Mouse (Mus musculus) C3H10T1/2 (cell line): ENCODE measurements around the gene Gpr50. TPM values are rescaled to one million over a fixed set of nuclear protein-coding genes. Genes with fewer than 3 reads are reported as not detected.

Experiments used
- polyA plus RNA-seq, 2 experiments: library from polyadenylated mRNA; unstranded; fragments of >200 nt; fragmentation: generic; extraction: Trizol; gene quantifications; one replicate each; pipeline ENCODE4 v1.2.1; 2012; ENCODE audit warnings: missing spikeins in 2 of 2

Gene Gpr50
- not detected for polyA plus RNA-seq

GRCm38 (mm10) chrX:71663374-71663773 lies at the start of gene Gpr50:
Gene Gpr50, plus strand, starts transcription at chrX:71663667.

Other genes starting within 250 kb of the Gpr50 start
- 10 to 100 TPM; 11.9 to 47.9 TPM for gene Cd99l2, start 170.8 kb upstream of the Gpr50 start, polyA plus RNA-seq
- gene Hmgb3, start 107.7 kb upstream of the Gpr50 start, polyA plus RNA-seq: 10 to 100 TPM in 1 of 2 experiments, 1 to 10 TPM in 1; 10.0 to 23.7 TPM
- 10 to 100 TPM in 1 of 2 experiments, 1 to 10 TPM in 1; 6.3 to 16.5 TPM for gene Vma21, start 152.3 kb downstream of the Gpr50 start, polyA plus RNA-seq